In genomic region chr4:47056791-47057509, GRCm38 (mm10) we compare ENCODE assay signal across 8 mouse cellular contexts. TPM values are rescaled to one million over a fixed set of nuclear protein-coding genes. Genes with fewer than 3 reads are reported as not detected.
A peak's percentile ranks its signal among the peaks of the same experiment; 100 is the strongest.
DNase-seq lines count a peak whose midpoint lies in the region; ATAC-seq and TF ChIP-seq lines count a peak whose summit lies in the region.

Gene Anks6 (minus strand): TSS chr4:47057427.

- peak; percentile 86 for DNase-seq in embryonic facial prominence, embryonic 10.5 days (ENCODE audit: low spot score)
- DNase-seq in left cerebral cortex, postnatal 36 days (ENCODE audit: low spot score in 2 of 2), result peak; percentile 79 to 81
- peak; percentile 68 to 74 for DNase-seq in right cerebral cortex, postnatal 36 days (ENCODE audit: low spot score in 2 of 2)
- no peak for DNase-seq in spleen, postnatal 14 days (ENCODE audit: low spot score in 2 of 2)

- no peak for TF ChIP-seq POLR2A in bone marrow macrophage, adult 2 months (IDR thresholded peaks at IDR 0.05; ENCODE audit: borderline replicate concordance, low read depth, low read length)

- peak within 1 kb of the TSS; percentile 72 for H3K4me3 ChIP-seq in bone marrow macrophage, adult 2 months (ENCODE audit: insufficient read depth, low read length)
- peak within 1 kb of the TSS; percentile 82 for H3K4me3 ChIP-seq in embryonic facial prominence, embryonic 10.5 days
- peak within 1 kb of the TSS; percentile 75 for H3K4me3 ChIP-seq in intestine, embryonic 16.5 days (ENCODE audit: low read length)

- ATAC-seq in granulocyte monocyte progenitor cell, adult 5-6 weeks (replicated peaks; ENCODE audit: poor library complexity, severe bottlenecking), result peak; percentile 76
- peak; percentile 87 for ATAC-seq in intestine, embryonic 16.5 days
- ATAC-seq in megakaryocyte progenitor cell, adult 5-6 weeks (replicated peaks; ENCODE audit: poor library complexity), result peak; percentile 65

- peaks cover 3% of the 10 kb centered on the region; the same call in 1 of the 2 replicates for H3K9me3 ChIP-seq in embryonic facial prominence, embryonic 10.5 days
- peaks cover 2% of the 10 kb centered on the region; the same call in 1 of the 2 replicates for H3K9me3 ChIP-seq in intestine, embryonic 16.5 days (ENCODE audit: control insufficient read depth, low read length)

- WGBS in embryonic facial prominence, embryonic 10.5 days, result under 1% methylated on average over 86 of the region's 86 CpGs
- under 1% methylated on average over 81 of the region's 86 CpGs for WGBS in intestine, embryonic 16.5 days

- no peak for TF ChIP-seq CTCF in bone marrow macrophage, adult 2 months (IDR thresholded peaks at IDR 0.05; ENCODE audit: low read depth, low read length)

- H3K4me2 ChIP-seq in intestine, embryonic 16.5 days (ENCODE audit: low read depth, low read length), result peak within 1 kb of the TSS; percentile 85

- intact Hi-C loops in left cerebral cortex, postnatal 36 days (cut with DNase I), result loop anchor here (10.0 kb wide), 1 partner anchor 852 kb away; no protein-coding TSS in a partner anchor

- no peaks in the 10 kb centered on the region for H3K36me3 ChIP-seq in embryonic facial prominence, embryonic 10.5 days (replicated peaks)
- H3K36me3 ChIP-seq in intestine, embryonic 16.5 days (ENCODE audit: control insufficient read depth, insufficient read depth, low read length), result no peaks in the 10 kb centered on the region

- 0 out of 2 replicates have a peak, but pooled peaks cover 4% of the 10 kb centered on the region for H3K4me1 ChIP-seq in bone marrow macrophage, adult 2 months (ENCODE audit: control insufficient read depth, insufficient read depth, low read length)
- peaks cover 20% of the 10 kb centered on the region for H3K4me1 ChIP-seq in embryonic facial prominence, embryonic 10.5 days
- H3K4me1 ChIP-seq in intestine, embryonic 16.5 days (ENCODE audit: control insufficient read depth, insufficient read depth, low read length), result peaks cover 11% of the 10 kb centered on the region

- H3K9ac ChIP-seq in intestine, embryonic 16.5 days (ENCODE audit: low read depth, low read length), result peak within 1 kb of the TSS; percentile 80

- H3K27me3 ChIP-seq in embryonic facial prominence, embryonic 10.5 days (replicated peaks; ENCODE audit: low read depth, poor library complexity, severe bottlenecking), result peaks cover 41% of the 10 kb centered on the region
- 0 out of 2 replicates have a peak, but pooled peaks cover 2% of the 10 kb centered on the region for H3K27me3 ChIP-seq in intestine, embryonic 16.5 days (replicated peaks; ENCODE audit: control insufficient read depth, insufficient read depth, low read length)

- H3K27ac ChIP-seq in bone marrow macrophage, adult 2 months (ENCODE audit: insufficient read depth, low read depth, low read length), result no peak within 1 kb of the TSS
- peak within 1 kb of the TSS; percentile 88 for H3K27ac ChIP-seq in embryonic facial prominence, embryonic 10.5 days (replicated peaks)
- peak within 1 kb of the TSS; percentile 57 for H3K27ac ChIP-seq in intestine, embryonic 16.5 days (ENCODE audit: low read length)

RNA-seq across cellular contexts. Expression of gene Anks6, which starts in this region (rescaled TPM):
- 1.7 and 2.4 TPM in 2 replicates for polyA plus RNA-seq in bone marrow macrophage, adult 2 months (2012; ENCODE audit: insufficient read depth, insufficient read length, missing spikeins)
- 4.3 and 4.8 TPM in 2 replicates for polyA plus RNA-seq in embryonic facial prominence, embryonic 10.5 days (2016; fragmentation: Nextera tagmentation; extraction: Ambion mirVana)
- not detected in 2 replicates for total RNA-seq in granulocyte monocyte progenitor cell, adult 5-6 weeks (2014; fragmentation: Nextera tagmentation)
- total RNA-seq in granulocyte monocyte progenitor cell, adult 5-6 weeks (2017), result not detected in 2 replicates
- 1.1 and 1.4 TPM in 2 replicates for polyA plus RNA-seq in intestine, embryonic 16.5 days (2015; fragmentation: Nextera tagmentation; extraction: Ambion mirVana)
- total RNA-seq in left cerebral cortex, postnatal 36 days (2021), result 10 to 100 TPM; 14.7 to 21.2 TPM
- 0.02 and 0.05 TPM in 2 replicates for total RNA-seq in megakaryocyte progenitor cell, adult 5-6 weeks (2015)
- not detected in 2 replicates for total RNA-seq in megakaryocyte progenitor cell, adult 5-6 weeks (2017)

Comparison
In these comparisons a context has a peak if more than half of its experiments do, and no peak if none do; other contexts are left out.
1. RNA of gene Anks6 (total RNA-seq): 14.7 to 21.2 TPM in left cerebral cortex, postnatal 36 days; 0.02 to 0.05 TPM in megakaryocyte progenitor cell, adult 5-6 weeks and not detected in granulocyte monocyte progenitor cell, adult 5-6 weeks; every median in the first group is over 10 times any median in the second.
2. Peak in ATAC-seq in granulocyte monocyte progenitor cell, adult 5-6 weeks; RNA of the gene not detected or under 1 TPM.
3. Peak in ATAC-seq in megakaryocyte progenitor cell, adult 5-6 weeks; RNA of the gene not detected or under 1 TPM.
4. DNase-seq: peak in embryonic facial prominence, embryonic 10.5 days (single experiment), left cerebral cortex, postnatal 36 days (2 of 2) and right cerebral cortex, postnatal 36 days (2 of 2); none in spleen, postnatal 14 days (0 of 2).
5. Peak in every context shown above with its lines, with median percentiles within 50 percentile points of each other: H3K4me3 ChIP-seq and ATAC-seq.